Mouse (Mus musculus) 3134 (cell line): ENCODE measurements around the gene Wdr46.
"Not testable (repeated sequence)": the region's sequence is repeated elsewhere in the genome, so short reads cannot be mapped to it uniquely, and the experiment has no call there.

Experiments
- DNase-seq: peaks from one replicate; pipeline ENCODE4 v3.0.0-alpha.2; 2011; ENCODE audit warnings: low spot score; ENCODE audit not compliant: insufficient read length; ENCODE audit errors: extremely low read depth

Wdr46 gene

DNA sequence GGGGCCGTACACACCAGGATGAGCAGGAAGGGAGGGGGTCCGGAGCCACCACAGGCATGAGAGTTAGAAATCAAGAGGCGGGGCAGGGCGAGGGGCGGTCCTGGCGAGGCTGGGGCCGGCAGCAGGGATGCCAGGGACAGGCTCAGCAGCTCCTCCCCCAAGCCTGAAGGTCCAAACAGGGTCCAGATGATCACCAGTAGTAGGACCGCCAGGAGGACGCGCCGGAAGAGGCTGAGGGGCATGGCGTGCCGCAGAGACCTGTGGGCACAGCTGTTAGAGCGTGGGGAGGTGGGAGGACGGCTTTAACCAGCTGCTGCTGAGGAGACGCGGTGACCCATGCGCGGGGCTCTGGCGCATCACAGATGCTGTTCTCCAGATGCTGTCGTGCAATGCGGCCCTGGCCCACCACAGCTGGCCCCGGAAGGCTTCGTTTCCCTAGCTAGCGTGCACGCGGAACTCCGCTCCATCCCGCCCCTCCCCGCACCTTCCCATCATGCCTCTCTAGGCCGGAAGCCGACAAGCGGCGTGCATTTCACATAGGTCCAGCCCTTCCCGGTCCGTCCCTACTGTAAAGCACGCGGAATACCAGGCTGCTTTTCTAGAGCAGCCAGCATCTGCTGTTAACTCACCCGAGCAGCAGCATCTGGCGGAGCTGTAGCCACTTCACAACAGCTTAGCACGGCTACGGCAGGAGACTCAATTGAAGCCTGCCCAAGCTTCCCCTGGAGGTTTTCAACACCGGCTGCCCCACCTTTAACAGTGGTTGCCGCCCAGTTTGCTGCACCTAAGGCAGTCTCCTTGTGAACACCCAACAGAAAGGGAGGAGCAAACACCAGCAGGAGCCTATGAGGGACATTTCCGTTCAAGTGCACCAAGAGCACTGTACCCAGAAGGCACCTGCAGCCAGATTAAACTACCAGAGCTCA is 10.8 kb downstream of the Wdr46 start, which contains the start of gene B3galt4:
Gene B3galt4, minus strand, starts transcription at position 468 of the 926 bp plus-strand sequence.
- DNase-seq: peak; percentile 66

- not testable (repeated sequence) for DNase-seq
These were observed 11.6 kb downstream of the Wdr46 start for GRCm38 (mm10) chr17:33952015-33952414.

DNA sequence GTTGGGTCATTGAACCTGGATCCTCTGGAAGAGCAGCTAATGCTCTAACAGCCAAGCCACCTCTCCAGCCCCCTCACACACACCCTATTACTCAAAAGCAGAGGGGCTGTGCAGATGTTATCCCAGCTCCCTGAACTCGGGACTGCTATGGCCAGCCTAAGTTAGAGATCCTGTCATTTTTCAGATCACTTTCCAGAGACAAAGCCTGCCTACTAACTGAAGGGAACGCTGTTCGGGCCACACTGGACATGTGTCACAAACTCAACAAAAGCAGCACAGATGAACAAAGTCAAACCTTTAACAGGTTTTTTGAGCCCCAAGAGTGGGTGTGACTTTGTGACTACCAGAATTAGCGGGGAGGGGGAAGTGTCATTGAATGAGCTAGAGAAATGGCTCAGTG is 12.4 kb downstream of the Wdr46 start:
- DNase-seq: no peak

- DNase-seq: no peak
These were observed 12.8 kb downstream of the Wdr46 start for GRCm38 (mm10) chr17:33953310-33953709.

- no peak for DNase-seq
These were observed 13.6 kb downstream of the Wdr46 start for GRCm38 (mm10) chr17:33953961-33954565.

DNA sequence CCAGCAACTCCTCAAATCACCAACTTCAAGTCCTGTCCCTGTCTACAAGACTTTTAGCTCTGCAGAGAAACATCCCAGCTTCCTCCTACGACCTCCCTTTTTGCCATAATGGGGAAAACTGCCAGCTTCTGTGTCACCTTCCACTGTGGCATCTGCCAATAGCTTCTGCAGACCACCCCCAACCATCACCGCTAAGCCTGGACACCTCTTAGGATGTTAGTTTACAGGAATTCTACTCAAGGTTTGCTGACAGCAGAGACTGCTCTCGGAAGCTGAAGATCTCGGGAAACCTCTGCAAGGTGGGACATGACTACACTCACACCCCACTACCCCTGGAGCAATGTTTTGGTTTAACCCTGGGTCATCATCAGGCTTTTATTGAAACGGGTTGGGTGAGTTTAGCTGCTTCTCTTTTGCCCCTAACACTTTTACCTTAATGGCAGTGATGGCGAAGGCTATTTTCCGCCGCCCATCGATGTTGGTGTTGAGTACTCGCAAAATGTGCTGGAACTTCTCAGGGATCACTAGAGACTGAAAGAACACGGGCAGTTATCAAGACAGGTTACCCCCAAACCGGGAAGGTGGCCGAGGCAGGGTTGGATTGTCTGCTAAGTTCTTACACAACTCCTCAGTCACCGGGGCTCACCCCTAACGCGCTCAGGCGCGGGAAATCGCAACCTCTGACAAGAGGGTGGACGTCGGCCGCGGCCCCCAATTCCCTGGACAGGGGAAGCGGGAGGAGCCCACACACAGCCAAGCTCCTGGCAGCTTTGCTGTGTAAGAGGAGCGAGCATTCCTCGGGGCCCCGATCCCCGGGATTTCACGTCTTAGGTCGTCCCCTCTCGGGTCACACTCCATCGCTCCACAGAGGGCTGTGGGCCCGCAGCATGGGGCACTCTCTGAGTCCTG is 14.4 kb downstream of the Wdr46 start:
- DNase-seq: no peak

GRCm38 (mm10) chr17:33955555-33956214 is 15.2 kb downstream of the Wdr46 start, which contains the start of the genes Vps52 and Rps18:
TSS of gene Vps52 (plus strand) at chr17:33955812.
TSS of gene Rps18 (minus strand) at chr17:33956001.
- peak; percentile 90 for DNase-seq

DNA sequence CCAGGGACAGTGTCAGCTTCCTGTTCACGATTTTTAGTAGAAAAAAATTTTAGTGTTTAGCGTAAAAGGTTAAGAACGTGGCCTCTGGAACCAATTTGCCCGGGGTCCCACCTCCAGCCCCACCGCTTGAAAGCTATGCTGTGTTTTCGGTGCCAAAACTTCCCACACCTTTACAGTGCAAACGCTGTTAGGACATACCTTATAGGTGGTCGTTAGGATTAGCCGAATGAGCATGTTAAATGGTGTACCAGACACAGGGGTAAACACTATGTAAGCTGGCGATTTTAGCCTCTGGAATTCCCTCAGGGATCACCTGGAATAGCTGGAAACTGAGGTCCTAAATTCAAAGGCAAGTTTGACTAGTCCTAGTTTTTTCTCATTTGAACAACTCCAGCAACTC is 15.9 kb downstream of the Wdr46 start:
- DNase-seq: no peak

GRCm38 (mm10) chr17:33957493-33957892 is 17.0 kb downstream of the Wdr46 start:
- no peak for DNase-seq

- no peak for DNase-seq
These were observed 18.0 kb downstream of the Wdr46 start for GRCm38 (mm10) chr17:33958451-33958850.

DNA sequence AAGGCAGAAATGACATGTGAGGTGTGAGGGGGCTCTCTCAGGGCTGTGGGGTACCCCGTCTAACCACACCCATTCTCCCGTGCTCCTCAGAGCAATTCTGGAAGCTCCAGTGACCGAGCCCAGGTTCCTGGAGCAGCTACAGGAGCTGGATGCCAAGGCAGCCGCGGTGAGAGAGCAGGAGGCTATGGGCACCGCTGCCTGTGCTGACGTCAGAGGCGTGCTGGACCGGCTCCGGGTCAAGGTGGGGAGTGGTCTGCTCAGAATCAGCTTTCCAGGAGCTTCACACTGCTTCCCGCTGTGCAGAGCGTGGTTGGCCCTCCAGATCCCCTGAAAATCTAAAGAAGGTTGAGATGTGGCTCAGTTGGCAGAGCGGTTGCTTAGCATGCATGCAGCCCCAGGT is 18.7 kb downstream of the Wdr46 start:
- DNase-seq: no peak

GRCm38 (mm10) chr17:33959948-33960347 is 19.5 kb downstream of the Wdr46 start:
- DNase-seq: no peak

DNA sequence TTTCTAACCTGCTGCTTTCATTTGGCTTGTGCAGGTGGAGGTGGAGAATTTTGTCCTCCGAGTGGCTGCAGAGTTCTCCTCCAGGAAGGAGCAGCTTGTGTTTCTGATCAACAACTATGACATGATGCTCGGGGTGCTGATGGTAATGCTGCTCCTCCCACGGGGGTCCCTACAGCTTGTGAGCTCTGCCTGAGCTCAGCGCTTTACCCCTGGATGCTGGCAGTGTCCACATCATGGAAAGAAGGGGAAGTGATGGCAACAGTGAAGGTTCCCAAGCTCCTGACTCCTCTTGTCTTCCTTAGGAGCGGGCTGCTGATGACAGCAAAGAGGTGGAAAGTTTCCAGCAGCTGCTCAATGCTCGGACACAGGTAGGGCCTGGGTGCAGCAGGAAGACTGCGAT is 22.4 kb downstream of the Wdr46 start:
- no peak for DNase-seq

- DNase-seq: no peak
These were observed 24.8 kb downstream of the Wdr46 start for GRCm38 (mm10) chr17:33965082-33965845.

DNA sequence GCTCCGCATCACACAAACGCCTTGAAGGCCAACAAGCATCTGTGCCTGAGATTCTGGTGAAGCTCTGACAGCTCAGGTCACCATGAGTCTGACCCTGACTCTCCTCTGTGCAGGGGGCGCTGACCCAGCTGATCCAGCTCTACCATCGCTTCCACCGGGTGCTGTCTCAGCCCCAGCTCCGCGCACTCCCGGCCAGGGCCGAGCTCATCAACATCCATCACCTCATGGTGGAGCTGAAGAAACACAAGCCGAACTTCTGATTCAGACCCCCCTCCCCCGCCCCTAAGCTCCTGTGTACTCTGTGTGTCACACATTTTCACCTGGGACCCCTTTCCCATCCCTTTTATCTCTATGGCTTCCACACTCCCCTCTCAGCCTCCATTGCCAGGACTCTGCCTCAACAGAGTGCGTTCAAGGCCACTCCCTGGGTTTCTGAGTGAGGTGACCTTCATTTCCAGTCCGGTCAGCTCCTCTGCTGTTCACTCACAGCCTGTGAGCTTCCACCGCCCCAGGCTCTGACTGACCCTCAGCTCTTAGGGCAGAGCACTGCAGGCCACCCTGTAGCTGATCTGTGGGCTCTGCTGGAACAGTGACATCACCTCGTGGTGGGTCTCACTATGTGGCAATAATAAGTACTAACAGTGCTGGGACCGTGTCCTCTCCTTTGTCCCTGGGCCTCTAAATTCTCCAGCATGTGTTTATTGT is 25.5 kb downstream of the Wdr46 start:
- DNase-seq: no peak

- peak; percentile 49 for DNase-seq
These were observed 28.0 kb downstream of the Wdr46 start for GRCm38 (mm10) chr17:33968489-33968888.

- peak; percentile 50 for DNase-seq
These were observed 28.5 kb downstream of the Wdr46 start for GRCm38 (mm10) chr17:33968927-33969326.

- no peak for DNase-seq
These were observed 28.9 kb downstream of the Wdr46 start for GRCm38 (mm10) chr17:33969394-33969793.

DNA sequence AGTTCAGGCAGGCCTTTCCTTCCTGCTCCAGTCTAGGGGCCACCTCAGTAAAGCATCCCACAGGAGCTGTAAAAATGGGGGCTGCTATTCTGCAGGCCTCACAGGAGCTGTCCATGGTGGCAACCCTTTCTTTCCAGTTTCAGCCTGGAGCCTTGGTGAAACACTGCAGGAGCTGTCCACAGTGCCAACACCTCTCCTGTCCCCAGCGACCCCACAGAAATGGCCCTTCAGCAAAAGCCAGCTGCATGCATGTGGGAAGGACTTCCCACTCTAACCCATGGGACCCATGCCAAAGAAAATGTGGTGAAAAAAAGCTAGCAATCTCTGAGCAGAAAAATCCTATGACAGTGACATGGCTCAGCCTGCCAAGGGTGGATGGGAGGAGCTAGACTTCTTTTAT is 32.2 kb downstream of the Wdr46 start:
- DNase-seq: no peak
